Mouse (Mus musculus): ENCODE data around the gene Olfr247. TPM values are rescaled to one million over a fixed set of nuclear protein-coding genes. Genes with fewer than 3 reads are reported as not detected.

Olfr247 gene
- polyA plus RNA-seq (2015; fragmentation: Illumina TruSeq; extraction: RNeasy Lipid Tissue Mini Kit (QIAGEN cat#74804); ENCODE audit: low read depth, low replicate concordance), result not detected

DNA sequence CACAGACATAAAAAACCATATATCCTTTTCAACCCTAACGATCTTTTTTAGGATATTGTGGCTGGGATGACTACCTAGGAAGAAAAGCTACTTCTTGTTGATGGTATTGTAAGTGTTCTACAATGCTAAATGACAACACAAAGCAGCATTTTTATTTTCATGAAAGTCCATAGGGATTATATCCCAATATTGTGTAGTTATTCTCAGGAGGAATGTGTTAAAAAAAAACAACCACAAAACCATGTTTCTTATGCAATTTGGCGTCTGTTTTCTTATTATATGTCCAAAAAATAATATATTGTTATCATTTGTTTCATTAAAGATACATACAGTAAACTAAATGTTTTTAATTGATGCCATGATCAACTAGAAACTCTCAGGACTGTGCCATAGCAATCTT, at the start of gene Olfr247:
TSS of gene Olfr247 (minus strand) at position 101 of the 400 bp plus-strand sequence.

DNA sequence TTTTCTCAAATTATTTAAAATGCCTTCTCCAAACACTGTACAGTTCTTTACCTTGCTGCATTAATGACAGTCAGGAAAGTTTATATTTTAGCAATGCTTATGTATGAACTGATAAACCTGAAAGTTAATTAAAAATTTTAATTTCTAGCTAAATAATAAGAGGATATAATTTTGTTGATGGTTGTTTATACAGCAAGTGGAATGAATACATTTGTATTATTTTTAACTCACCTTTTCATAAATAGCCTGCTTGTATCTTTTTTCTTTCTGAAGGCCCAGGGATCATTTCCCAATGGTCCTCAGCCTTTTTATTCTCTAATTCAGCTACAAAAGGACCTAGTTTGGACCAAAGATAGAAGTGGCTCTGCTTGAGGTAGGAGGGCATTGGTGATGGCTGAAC, 36.4 kb upstream of the Olfr247 start, which contains the start of gene Olfr820:
TSS of gene Olfr820 (plus strand) at position 301 of the 400 bp plus-strand sequence.

DNA sequence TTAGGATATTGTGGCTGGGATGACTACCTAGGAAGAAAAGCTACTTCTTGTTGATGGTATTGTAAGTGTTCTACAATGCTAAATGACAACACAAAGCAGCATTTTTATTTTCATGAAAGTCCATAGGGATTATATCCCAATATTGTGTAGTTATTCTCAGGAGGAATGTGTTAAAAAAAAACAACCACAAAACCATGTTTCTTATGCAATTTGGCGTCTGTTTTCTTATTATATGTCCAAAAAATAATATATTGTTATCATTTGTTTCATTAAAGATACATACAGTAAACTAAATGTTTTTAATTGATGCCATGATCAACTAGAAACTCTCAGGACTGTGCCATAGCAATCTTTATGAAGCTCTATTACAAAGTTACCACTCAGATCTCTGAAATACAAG, 9.0 kb upstream of the Olfr247 start, which contains the start of gene Gm10310:
TSS of gene Gm10310 (minus strand) at position 101 of the 400 bp plus-strand sequence.

DNA sequence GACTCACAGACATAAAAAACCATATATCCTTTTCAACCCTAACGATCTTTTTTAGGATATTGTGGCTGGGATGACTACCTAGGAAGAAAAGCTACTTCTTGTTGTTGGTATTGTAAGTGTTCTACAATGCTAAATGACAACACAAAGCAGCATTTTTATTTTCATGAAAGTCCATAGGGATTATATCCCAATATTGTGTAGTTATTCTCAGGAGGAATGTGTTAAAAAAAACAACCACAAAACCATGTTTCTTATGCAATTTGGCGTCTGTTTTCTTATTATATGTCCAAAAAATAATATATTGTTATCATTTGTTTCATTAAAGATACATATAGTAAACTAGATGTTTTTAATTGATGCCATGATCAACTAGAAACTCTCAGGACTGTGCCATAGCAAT, 8.8 kb downstream of the Olfr247 start, which contains the start of gene Olfr819:
TSS of gene Olfr819 (minus strand) at position 101 of the 400 bp plus-strand sequence.

DNA sequence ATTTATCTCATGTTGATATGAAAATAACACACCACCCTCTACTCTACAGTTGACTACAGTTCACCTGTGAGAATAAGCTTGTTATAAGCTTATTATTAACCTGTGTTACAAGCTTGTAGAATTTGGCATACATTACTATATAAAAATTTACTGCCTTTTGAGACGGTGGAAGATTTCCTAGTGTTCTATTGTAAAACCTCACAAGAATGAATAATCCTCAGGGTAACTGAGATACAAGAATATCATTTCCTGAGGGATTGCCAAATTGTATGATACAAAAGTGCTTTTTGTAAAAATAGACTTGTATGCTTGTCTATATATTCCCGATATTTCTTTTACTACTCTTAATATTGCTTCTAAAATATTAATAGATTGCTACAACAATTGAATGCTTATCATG, 26.9 kb downstream of the Olfr247 start, which contains the start of gene Olfr818:
TSS of gene Olfr818 (minus strand) at position 101 of the 400 bp plus-strand sequence.

Other genes with a start within 250 kb of the Olfr247 start
- not detected for gene Olfr805, start 246.8 kb downstream of the Olfr247 start, polyA plus RNA-seq (2015; fragmentation: Illumina TruSeq; extraction: RNeasy Lipid Tissue Mini Kit (QIAGEN cat#74804); ENCODE audit: low read depth, low replicate concordance)
- not detected for gene Olfr806, start 234.2 kb downstream of the Olfr247 start, polyA plus RNA-seq (2015; fragmentation: Illumina TruSeq; extraction: RNeasy Lipid Tissue Mini Kit (QIAGEN cat#74804); ENCODE audit: low read depth, low replicate concordance)
- not detected for gene Olfr807, start 218.3 kb downstream of the Olfr247 start, polyA plus RNA-seq (2015; fragmentation: Illumina TruSeq; extraction: RNeasy Lipid Tissue Mini Kit (QIAGEN cat#74804); ENCODE audit: low read depth, low replicate concordance)
- gene Olfr808, start 210.7 kb downstream of the Olfr247 start, polyA plus RNA-seq (2015; fragmentation: Illumina TruSeq; extraction: RNeasy Lipid Tissue Mini Kit (QIAGEN cat#74804); ENCODE audit: low read depth, low replicate concordance), result not detected
- gene Olfr809, start 201.5 kb downstream of the Olfr247 start, polyA plus RNA-seq (2015; fragmentation: Illumina TruSeq; extraction: RNeasy Lipid Tissue Mini Kit (QIAGEN cat#74804); ENCODE audit: low read depth, low replicate concordance), result not detected
- not detected for gene Olfr810, start 181.2 kb downstream of the Olfr247 start, polyA plus RNA-seq (2015; fragmentation: Illumina TruSeq; extraction: RNeasy Lipid Tissue Mini Kit (QIAGEN cat#74804); ENCODE audit: low read depth, low replicate concordance)
- gene Olfr811, start 171.7 kb downstream of the Olfr247 start, polyA plus RNA-seq (2015; fragmentation: Illumina TruSeq; extraction: RNeasy Lipid Tissue Mini Kit (QIAGEN cat#74804); ENCODE audit: low read depth, low replicate concordance), result not detected
- gene Olfr812, start 130.0 kb downstream of the Olfr247 start, polyA plus RNA-seq (2015; fragmentation: Illumina TruSeq; extraction: RNeasy Lipid Tissue Mini Kit (QIAGEN cat#74804); ENCODE audit: low read depth, low replicate concordance), result not detected
- not detected for gene Olfr813, start 120.8 kb downstream of the Olfr247 start, polyA plus RNA-seq (2015; fragmentation: Illumina TruSeq; extraction: RNeasy Lipid Tissue Mini Kit (QIAGEN cat#74804); ENCODE audit: low read depth, low replicate concordance)
- gene Olfr814, start 96.3 kb downstream of the Olfr247 start, polyA plus RNA-seq (2015; fragmentation: Illumina TruSeq; extraction: RNeasy Lipid Tissue Mini Kit (QIAGEN cat#74804); ENCODE audit: low read depth, low replicate concordance), result not detected
- not detected for gene Olfr815, start 70.3 kb downstream of the Olfr247 start, polyA plus RNA-seq (2015; fragmentation: Illumina TruSeq; extraction: RNeasy Lipid Tissue Mini Kit (QIAGEN cat#74804); ENCODE audit: low read depth, low replicate concordance)
- gene Olfr816, start 60.5 kb downstream of the Olfr247 start, polyA plus RNA-seq (2015; fragmentation: Illumina TruSeq; extraction: RNeasy Lipid Tissue Mini Kit (QIAGEN cat#74804); ENCODE audit: low read depth, low replicate concordance), result not detected
- not detected for gene Olfr818, start 27.0 kb downstream of the Olfr247 start, polyA plus RNA-seq (2015; fragmentation: Illumina TruSeq; extraction: RNeasy Lipid Tissue Mini Kit (QIAGEN cat#74804); ENCODE audit: low read depth, low replicate concordance)
- not detected for gene Olfr819, start 8.9 kb downstream of the Olfr247 start, polyA plus RNA-seq (2015; fragmentation: Illumina TruSeq; extraction: RNeasy Lipid Tissue Mini Kit (QIAGEN cat#74804); ENCODE audit: low read depth, low replicate concordance)
- not detected for gene Gm10310, start 8.9 kb upstream of the Olfr247 start, polyA plus RNA-seq (2015; fragmentation: Illumina TruSeq; extraction: RNeasy Lipid Tissue Mini Kit (QIAGEN cat#74804); ENCODE audit: low read depth, low replicate concordance)
- not detected for gene Olfr820, start 36.5 kb upstream of the Olfr247 start, polyA plus RNA-seq (2015; fragmentation: Illumina TruSeq; extraction: RNeasy Lipid Tissue Mini Kit (QIAGEN cat#74804); ENCODE audit: low read depth, low replicate concordance)
- gene Olfr821, start 54.2 kb upstream of the Olfr247 start, polyA plus RNA-seq (2015; fragmentation: Illumina TruSeq; extraction: RNeasy Lipid Tissue Mini Kit (QIAGEN cat#74804); ENCODE audit: low read depth, low replicate concordance), result not detected
- gene Olfr822, start 95.1 kb upstream of the Olfr247 start, polyA plus RNA-seq (2015; fragmentation: Illumina TruSeq; extraction: RNeasy Lipid Tissue Mini Kit (QIAGEN cat#74804); ENCODE audit: low read depth, low replicate concordance), result not detected
- gene Olfr823, start 139.2 kb upstream of the Olfr247 start, polyA plus RNA-seq (2015; fragmentation: Illumina TruSeq; extraction: RNeasy Lipid Tissue Mini Kit (QIAGEN cat#74804); ENCODE audit: low read depth, low replicate concordance), result not detected
- not detected for gene Olfr824, start 153.9 kb upstream of the Olfr247 start, polyA plus RNA-seq (2015; fragmentation: Illumina TruSeq; extraction: RNeasy Lipid Tissue Mini Kit (QIAGEN cat#74804); ENCODE audit: low read depth, low replicate concordance)
- not detected for gene Olfr825, start 190.6 kb upstream of the Olfr247 start, polyA plus RNA-seq (2015; fragmentation: Illumina TruSeq; extraction: RNeasy Lipid Tissue Mini Kit (QIAGEN cat#74804); ENCODE audit: low read depth, low replicate concordance)
- gene Olfr826, start 208.0 kb upstream of the Olfr247 start, polyA plus RNA-seq (2015; fragmentation: Illumina TruSeq; extraction: RNeasy Lipid Tissue Mini Kit (QIAGEN cat#74804); ENCODE audit: low read depth, low replicate concordance), result not detected
- not detected for gene Olfr827, start 238.3 kb upstream of the Olfr247 start, polyA plus RNA-seq (2015; fragmentation: Illumina TruSeq; extraction: RNeasy Lipid Tissue Mini Kit (QIAGEN cat#74804); ENCODE audit: low read depth, low replicate concordance)

Measured in brain, adult 10 weeks (tissue).